Mouse (Mus musculus): ENCODE measurements around the gene Unc13d. TPM values are rescaled to one million over a fixed set of nuclear protein-coding genes. Genes with fewer than 3 reads are reported as not detected.
A peak's percentile ranks its signal among the peaks of the same experiment; 100 is the strongest.
"Not testable (repeated sequence)": the region's sequence is repeated elsewhere in the genome, so short reads cannot be mapped to it uniquely, and the experiment has no call there.

The Unc13d gene
- polyA plus RNA-seq, 1 experiment, result not detected

DNA sequence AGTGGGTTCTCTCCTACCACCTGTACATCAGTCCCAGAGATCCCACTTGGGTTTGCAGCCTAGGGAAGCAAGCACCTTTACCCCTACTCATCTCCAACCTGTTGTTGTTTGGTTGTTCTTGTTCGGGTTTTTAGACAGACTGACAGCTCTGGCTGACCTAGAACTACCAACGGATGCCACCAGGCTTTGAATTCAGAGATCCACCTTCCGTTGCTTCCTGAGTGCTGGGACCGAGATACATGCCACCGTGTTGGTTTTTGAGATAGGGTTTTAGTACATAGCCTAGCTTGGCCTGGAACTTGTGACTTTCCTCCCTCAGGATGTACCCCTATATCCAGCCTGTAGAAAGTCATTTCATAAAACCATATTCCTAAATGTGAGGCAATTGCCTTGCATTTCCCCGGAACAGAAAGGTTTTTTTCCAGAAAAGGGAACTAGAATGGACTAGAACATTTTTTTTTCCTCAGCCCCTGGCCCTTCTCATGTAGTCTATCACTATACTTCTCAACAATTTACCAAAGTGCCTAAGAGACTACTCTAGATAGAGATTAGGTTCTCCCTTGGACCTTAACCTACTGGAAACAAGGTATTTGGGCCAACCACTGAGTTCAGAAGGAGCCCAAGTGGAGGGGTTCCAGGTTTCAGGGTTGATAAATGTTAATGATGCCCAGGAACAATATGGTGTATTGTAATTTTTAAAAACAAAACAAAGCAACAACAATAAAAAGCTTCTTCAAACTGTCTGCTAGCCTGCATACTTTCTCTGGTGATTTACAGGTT, 48.5 kb downstream of the Unc13d start:
- Histone ChIP-seq H3K4me3 (ENCODE audit: insufficient read depth, low read depth, low read length) (no peak overlapping the region), H3K4me1 (ENCODE audit: control insufficient read depth, insufficient read depth, insufficient read length, low read length) (peaks cover 3% of the 10 kb centered on the region; the same call in 1 of the 2 replicates), H3K27ac (replicated peaks; ENCODE audit: low read depth, low read length) (no peak overlapping the region)

DNA sequence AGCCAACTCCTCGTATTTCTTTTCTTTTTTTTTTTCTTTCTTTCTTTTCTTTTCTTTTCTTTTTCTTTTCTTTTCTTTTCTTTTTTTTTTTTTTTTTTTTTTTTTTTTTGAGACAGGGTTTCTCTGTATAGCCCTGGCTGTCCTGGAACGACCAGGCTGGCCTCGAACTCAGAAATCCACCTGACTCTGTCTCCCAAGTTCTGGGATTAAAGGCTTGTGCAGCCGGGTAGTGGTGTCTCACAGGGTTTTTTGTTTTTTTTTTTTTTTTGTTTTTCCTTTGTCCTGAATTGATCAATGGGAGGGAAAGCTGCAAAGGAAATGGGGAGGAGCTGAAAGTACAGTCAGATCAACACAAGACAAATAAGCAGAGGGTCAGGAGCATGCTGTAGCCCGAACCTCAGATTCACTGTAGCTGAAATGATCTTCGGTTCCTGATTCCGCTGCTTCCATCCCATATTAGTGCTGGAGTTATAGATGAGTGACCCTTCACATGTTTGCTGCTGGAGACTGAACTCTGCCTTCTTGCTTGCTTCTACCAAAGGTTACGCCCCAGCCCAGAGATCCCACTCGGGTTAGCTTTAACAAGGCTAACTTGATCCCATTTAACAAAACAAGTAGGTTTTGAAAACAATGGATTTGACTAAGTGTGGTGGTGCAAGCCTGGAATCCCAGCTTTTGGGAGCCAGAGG, 49.4 kb downstream of the Unc13d start:
- peaks cover 3% of the 10 kb centered on the region; the same call in 1 of the 2 replicates for H3K4me1 ChIP-seq (ENCODE audit: control insufficient read depth, insufficient read depth, insufficient read length, low read length)
- H3K4me3 ChIP-seq (ENCODE audit: insufficient read depth, low read depth, low read length), result no peak overlapping the region
- no peak overlapping the region for H3K27ac ChIP-seq (replicated peaks; ENCODE audit: low read depth, low read length)

DNA sequence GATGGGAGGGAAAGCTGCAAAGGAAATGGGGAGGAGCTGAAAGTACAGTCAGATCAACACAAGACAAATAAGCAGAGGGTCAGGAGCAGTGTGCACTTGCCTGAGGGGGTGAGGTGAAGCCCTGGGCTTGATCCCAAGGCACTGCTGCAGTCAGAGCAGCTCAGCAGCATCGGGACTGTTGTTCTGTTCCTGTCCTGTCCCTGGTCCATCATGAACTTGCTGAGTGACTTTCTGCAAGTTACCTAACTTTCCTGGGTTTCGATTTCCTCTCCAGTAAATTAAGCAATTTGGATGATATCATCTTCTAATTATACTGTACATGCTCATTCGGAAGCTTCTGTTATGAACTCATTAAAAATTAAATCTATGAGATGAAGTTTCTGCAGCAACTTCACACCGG, 50.0 kb downstream of the Unc13d start, which contains the start of gene H3f3b:
H3f3b (minus strand) TSS at position 207 of the 400 bp plus-strand sequence.
- Histone ChIP-seq H3K4me3 (ENCODE audit: insufficient read depth, low read depth, low read length) (no peak within 1 kb of the TSS), H3K27ac (replicated peaks; ENCODE audit: low read depth, low read length) (0 out of 2 replicates have a peak within 1 kb of the TSS, but pooled peaks have one; percentile 61), H3K4me1 (ENCODE audit: control insufficient read depth, insufficient read depth, insufficient read length, low read length) (peaks cover 3% of the 10 kb centered on the region; the same call in 1 of the 2 replicates)

DNA sequence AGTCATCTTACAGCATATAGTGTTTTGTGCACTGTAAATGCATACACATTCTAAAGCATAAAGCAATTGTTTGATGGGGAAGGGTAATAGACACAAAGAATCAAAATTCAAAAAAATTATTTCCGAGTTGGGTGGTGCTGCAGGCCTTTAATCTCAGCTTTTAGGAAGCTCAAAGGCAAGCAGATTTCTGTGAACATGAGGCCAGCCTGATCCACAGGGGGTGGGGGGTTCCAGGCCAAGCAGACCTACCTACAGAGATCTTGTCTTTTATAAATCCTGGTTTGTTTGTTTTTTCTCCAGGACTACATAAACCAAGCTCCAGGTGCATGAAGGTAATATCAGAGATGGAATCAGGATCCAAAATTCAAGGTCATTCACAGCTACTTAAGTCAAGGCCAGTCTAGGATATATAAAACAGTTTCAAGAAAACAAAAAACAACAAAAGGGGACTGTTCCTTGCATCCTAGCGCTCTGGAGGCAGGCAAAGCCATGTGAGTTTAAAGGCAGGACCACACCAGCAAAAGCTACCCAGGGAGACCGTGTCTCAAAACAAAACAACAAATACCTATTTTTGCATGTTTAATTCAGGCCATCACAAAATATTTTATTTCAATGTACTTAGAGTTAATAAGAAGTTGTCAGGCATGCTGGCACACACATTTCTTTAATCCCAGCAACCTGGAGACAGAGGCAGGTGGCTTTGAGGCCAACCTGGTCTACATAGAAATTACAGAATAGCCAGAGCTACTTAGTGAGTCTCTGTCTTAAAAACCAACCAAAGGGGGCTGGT, 52.5 kb downstream of the Unc13d start:
- H3K27ac ChIP-seq (replicated peaks; ENCODE audit: low read depth, low read length), result no peak overlapping the region
- no peak overlapping the region for H3K4me3 ChIP-seq (ENCODE audit: insufficient read depth, low read depth, low read length)
- no peaks in the 10 kb centered on the region for H3K4me1 ChIP-seq (ENCODE audit: control insufficient read depth, insufficient read depth, insufficient read length, low read length)

DNA sequence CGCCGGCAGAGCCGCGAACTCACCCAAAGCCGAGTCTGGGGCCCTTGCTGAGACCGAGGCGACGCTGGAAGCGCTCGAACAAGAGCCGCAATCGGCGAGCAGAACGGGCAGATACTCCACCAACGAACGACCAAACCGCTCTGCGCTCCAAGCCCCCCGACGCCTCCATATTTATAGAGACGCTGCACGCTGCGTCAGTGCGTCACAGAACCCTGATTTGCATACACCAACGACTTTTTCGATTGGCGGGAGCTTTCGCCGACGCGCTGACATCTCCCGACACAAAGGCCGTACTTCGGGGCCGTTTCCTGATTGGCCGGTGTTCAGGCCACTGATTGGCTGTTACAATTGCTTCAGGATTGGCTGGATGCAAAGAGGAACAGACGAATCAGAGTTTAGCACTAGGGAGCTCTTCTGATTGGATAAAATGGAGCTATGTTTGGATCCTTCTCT, 53.4 kb downstream of the Unc13d start:
- no peaks in the 10 kb centered on the region for H3K4me1 ChIP-seq (ENCODE audit: control insufficient read depth, insufficient read depth, insufficient read length, low read length)
- H3K27ac ChIP-seq (replicated peaks; ENCODE audit: low read depth, low read length), result peak overlapping the region; percentile 93
- peak overlapping the region; percentile 81 for H3K4me3 ChIP-seq (ENCODE audit: insufficient read depth, low read depth, low read length)

DNA sequence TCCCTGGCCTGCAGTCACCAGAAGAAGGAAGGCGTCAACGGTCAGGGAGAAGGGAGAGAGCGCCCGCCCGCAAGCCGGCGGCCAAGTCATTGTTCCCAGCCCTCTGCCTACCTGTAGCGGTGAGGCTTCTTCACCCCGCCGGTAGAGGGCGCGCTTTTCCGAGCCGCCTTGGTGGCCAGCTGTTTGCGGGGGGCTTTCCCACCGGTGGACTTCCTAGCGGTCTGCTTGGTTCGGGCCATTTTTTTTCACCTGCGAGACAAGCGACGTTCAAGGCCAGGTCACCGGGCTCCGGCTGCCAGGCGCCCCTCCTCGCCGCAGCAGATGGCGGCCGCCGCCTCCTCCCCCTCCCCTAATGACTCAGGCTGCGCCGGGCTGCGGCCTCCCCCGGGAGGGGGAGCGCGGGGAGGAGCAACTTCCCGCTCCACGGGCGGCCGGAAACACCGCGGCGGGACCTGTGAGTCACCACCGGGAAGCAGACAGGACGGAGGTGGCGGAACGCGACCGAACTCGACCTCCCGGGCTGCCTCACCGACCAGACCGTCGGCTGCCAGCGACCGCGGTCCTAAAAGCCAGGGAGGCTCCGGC, 53.9 kb downstream of the Unc13d start:
- H3K27ac ChIP-seq (replicated peaks; ENCODE audit: low read depth, low read length), result peak overlapping the region; percentile 93

DNA sequence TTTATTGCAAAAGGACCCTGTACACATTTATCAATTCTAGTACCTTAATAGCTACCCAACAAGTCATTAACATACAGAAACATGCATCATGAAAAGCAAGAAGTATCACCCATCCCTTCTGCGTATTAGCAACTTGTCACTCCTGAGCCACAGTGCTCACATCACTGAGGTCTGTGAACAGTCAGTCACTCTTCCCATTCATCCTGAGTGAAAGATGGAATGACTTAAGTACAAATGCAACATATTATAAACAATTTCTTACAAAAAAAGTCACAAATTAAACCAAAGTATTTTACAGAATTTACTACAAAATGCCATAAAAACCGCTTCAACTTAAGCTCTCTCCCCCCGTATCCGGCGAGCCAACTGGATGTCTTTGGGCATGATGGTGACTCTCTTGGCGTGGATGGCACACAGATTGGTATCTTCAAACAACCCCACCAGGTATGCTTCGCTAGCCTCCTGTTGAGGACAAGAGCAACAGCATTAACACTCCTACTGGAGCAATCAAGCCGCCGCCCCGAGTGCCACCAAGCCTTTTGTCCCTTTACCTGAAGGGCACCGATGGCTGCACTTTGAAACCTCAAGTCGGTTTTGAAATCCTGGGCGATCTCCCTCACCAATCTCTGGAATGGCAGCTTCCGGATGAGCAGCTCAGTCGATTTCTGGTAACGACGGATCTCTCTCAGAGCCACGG, 54.5 kb downstream of the Unc13d start:
- H3K27ac ChIP-seq (replicated peaks; ENCODE audit: low read depth, low read length), result peak overlapping the region; percentile 93
- H3K4me3 ChIP-seq (ENCODE audit: insufficient read depth, low read depth, low read length), result peak overlapping the region; percentile 81
- H3K4me1 ChIP-seq (ENCODE audit: control insufficient read depth, insufficient read depth, insufficient read length, low read length), result not testable (repeated sequence)

More for the DNA sequence above, 53.9 kb downstream of the Unc13d start:
- Histone ChIP-seq H3K4me1 (ENCODE audit: control insufficient read depth, insufficient read depth, insufficient read length, low read length) (no peaks in the 10 kb centered on the region), H3K4me3 (ENCODE audit: insufficient read depth, low read depth, low read length) (peak overlapping the region; percentile 81)

DNA sequence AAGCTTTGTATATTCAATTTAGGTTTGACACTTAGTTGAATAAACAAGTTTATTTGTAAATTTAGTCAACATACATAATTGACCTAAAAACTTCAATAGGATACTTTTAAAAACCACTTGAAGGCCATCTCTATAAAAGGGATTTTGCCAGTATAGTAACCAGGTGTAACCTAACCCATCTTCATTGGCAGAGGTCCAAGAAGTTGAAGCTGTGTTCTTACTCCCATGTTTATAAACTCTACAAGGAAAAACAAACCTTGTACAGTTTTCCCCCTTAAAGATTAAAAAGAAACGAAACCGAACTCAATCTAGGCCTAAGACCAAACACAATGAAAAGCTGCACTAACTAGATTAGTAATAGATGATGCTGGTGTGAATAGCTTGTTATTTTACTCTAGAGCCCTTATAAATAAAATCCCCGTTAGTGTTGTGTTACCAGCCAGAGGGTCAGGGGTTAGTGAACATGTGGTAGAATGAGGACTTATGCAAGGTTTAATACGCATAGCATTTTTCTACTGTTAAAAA, 55.4 kb downstream of the Unc13d start:
- Histone ChIP-seq H3K27ac (replicated peaks; ENCODE audit: low read depth, low read length) (no peak overlapping the region), H3K4me3 (ENCODE audit: insufficient read depth, low read depth, low read length) (no peak overlapping the region), H3K4me1 (ENCODE audit: control insufficient read depth, insufficient read depth, insufficient read length, low read length) (no peaks in the 10 kb centered on the region)

GRCm38 (mm10) chr11:116021328-116022220, 56.2 kb downstream of the Unc13d start:
- Histone ChIP-seq H3K4me1 (ENCODE audit: control insufficient read depth, insufficient read depth, insufficient read length, low read length) (no peaks in the 10 kb centered on the region), H3K4me3 (ENCODE audit: insufficient read depth, low read depth, low read length) (no peak overlapping the region), H3K27ac (replicated peaks; ENCODE audit: low read depth, low read length) (no peak overlapping the region)

DNA sequence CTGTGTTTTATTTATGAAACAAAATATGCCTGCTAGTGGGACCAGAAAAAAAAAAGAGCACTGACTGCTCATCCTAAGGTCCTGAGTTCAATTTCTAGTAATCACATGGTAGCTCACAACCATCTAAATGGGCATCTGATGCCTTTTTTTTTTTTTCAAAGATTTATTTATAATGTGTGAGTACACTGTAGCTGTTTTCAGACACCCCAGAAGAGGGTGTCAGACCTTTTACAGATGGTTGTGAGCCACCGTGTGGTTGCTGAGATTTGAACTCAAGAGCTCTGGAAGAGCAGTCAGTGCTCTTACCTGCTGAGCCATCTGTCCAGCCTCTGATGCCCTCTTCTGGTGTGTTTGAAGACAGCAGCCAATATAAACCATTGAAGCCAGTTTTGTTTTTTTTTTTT, 57.2 kb downstream of the Unc13d start:
- Histone ChIP-seq H3K4me1 (ENCODE audit: control insufficient read depth, insufficient read depth, insufficient read length, low read length) (no peaks in the 10 kb centered on the region), H3K4me3 (ENCODE audit: insufficient read depth, low read depth, low read length) (no peak overlapping the region), H3K27ac (replicated peaks; ENCODE audit: low read depth, low read length) (no peak overlapping the region)

- Histone ChIP-seq H3K27ac (replicated peaks; ENCODE audit: low read depth, low read length) (no peak overlapping the region), H3K4me3 (ENCODE audit: insufficient read depth, low read depth, low read length) (no peak overlapping the region), H3K4me1 (ENCODE audit: control insufficient read depth, insufficient read depth, insufficient read length, low read length) (no peaks in the 10 kb centered on the region)
Measured at GRCm38 (mm10) chr11:116019976-116020411, 57.8 kb downstream of the Unc13d start.

- no peak overlapping the region for H3K27ac ChIP-seq (replicated peaks; ENCODE audit: low read depth, low read length)
- no peak overlapping the region for H3K4me3 ChIP-seq (ENCODE audit: insufficient read depth, low read depth, low read length)
- H3K4me1 ChIP-seq (ENCODE audit: control insufficient read depth, insufficient read depth, insufficient read length, low read length), result no peaks in the 10 kb centered on the region
Measured at GRCm38 (mm10) chr11:116019360-116019791, 58.4 kb downstream of the Unc13d start.

- not testable (repeated sequence) for H3K4me3 ChIP-seq (ENCODE audit: insufficient read depth, low read depth, low read length); H3K27ac ChIP-seq (replicated peaks; ENCODE audit: low read depth, low read length); H3K4me1 ChIP-seq (ENCODE audit: control insufficient read depth, insufficient read depth, insufficient read length, low read length)
Measured at GRCm38 (mm10) chr11:116018867-116019266, 58.9 kb downstream of the Unc13d start.
